Mouse (Mus musculus) heart, adult 8-10 months (tissue): Measurements from ENCODE around the gene Aldh3a1. TPM values are rescaled to one million over a fixed set of nuclear protein-coding genes. Genes with fewer than 3 reads are reported as not detected.
"Not testable (repeated sequence)": the region's sequence is repeated elsewhere in the genome, so short reads cannot be mapped to it uniquely, and the experiment has no call there.

Experiments used
- DNase-seq: peaks from one replicate; pipeline ENCODE4 v3.0.0; 2022; ENCODE audit warnings: low spot score
- total RNA-seq, 4 experiments: library from RNA; stranded (reverse); gene quantifications; 2 replicates each; pipeline ENCODE4 v1.2.4; 2022

Gene Aldh3a1
- total RNA-seq: 1 to 10 TPM; 1.2 to 1.8 (median 1.5) TPM

DNA sequence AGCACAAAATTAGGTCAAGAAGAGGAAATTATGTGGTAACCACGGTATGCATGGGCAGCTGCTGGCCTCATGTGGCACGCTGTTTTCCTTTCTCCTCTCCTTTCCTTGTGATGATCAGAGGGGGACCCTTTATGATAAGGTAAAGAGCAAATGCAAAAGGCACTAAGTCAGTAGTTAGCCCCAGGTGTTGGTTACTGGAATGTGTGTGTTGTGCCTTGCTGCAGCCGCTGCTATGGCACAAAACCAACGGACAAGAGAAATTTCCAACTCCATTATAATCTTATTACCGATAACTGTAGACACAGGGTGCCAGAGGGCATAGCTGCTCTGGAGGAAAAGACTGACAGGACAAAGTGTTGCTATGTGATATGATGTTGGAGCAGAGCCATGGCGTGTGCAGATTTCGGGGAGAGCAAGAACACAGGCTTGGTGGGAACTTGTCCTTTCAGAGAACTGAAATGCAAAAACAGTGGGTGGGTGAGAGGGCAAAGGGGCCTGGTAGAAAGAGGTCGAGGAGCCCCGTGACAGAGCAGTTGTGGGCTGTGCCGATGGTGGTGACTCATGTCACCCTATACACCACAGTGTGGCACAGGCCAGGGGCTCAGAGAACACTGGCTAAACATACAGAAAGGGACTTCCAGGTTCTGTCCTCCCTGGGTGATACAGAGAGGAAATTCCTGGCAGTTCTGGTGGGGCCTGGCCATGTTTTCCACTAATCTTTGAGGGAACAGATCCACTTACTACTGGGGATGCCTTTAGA lies at the start of gene Aldh3a1:
TSS of gene Aldh3a1 (plus strand) at position 51 of the 760 bp plus-strand sequence.
- DNase-seq: no peak

DNA sequence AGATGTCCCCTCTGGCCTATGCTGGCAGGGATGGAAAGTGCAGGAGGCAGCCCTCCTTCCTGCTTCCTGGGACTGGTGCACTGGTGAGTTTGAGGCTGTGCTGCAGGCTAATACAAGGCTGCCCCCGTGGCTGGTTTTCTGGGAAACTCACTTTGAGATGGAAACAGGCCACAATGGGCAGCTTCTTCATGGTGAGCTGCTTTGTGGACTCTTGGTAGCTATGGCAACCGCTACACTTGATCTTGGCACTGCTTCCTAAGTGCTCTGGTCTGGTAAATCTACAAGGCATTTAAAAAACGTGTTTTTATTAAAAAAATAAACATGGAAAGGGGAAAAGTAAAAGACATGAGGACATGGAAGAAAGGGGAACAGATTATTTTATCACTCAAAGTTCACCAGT lies 49.2 kb upstream of the Aldh3a1 start:
- no peak for DNase-seq

DNA sequence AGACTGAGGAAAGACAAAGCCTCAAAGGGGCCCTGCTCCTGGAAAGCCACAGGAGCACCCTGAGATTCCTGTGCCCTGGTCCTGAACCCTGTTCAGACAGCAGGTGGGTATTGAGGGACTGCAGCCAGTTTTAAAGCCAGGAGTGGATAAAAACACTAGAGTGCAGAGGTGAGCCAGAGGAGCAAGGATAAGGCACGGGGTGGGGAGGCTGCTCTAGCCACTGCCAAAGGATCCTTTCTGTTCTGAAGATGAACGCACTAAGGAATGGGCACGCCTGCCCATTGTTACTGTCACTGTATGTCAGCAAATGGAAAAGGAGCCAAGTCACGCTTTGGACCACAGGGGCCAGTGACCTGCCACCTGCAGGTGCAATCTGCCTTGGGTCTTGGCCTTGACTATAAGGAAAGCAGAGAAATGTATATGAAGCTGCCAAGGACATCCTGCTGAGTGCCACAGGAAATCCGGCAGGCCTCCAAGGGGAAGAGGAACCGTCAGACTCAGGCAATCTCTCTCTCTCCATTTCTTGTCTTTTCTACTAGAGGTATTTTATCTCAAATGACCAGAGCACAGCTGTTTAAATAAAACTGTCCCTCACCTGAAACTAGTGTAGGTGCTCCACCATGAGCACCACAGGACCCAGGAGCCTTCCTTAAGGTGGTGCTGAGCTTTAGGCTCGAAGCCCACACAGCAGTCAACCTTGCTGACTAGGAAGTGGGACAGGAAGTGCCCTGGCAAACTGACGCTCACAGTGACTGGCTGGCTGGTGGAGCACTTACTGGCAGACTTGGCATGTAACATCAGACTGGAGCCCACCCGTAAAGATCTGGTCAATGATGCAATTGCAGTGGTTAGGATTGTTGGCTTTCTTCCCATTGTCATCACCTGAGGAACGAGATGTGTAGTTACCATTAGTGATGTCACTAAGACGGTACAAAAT lies 47.3 kb upstream of the Aldh3a1 start:
- DNase-seq: no peak

DNA sequence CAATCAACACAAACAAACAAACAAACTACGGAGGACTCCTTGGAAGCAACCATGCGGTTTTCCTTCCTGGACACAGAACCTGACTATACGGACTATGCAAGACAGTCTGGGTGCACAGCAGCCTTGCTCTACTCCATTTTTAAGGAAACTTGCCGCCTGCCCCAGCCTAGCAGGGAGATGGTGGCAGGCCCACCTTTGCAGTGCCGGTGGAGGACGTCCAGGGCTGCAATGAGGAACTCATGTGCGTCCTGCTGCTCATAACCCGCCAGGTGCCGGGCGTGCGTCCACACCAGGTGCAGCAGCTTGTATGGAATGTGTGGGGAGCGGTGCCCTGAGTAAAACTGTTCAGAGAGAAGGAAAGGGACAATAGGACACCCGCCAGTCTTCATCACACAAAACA lies 46.2 kb upstream of the Aldh3a1 start:
- DNase-seq: no peak

DNA sequence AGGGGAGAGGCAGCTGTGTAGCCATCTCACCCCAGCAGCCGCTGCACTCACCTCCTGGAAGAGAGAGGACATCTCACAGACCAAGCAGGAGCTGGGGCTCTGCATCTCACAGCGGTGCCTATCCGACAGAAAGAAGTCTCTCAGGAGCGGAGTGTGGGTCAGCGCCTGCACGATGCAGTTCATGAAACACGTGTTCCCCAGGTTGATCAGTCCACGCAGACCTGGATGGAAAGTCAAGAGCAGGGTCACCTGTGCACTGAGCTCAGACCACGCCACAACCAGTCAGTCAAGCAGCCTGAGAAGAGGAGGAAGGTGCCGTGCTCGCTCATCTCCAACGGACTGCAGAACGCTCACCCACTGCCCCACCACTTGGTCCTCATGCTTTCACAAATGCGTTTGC lies 44.6 kb upstream of the Aldh3a1 start:
- DNase-seq: no peak

DNA sequence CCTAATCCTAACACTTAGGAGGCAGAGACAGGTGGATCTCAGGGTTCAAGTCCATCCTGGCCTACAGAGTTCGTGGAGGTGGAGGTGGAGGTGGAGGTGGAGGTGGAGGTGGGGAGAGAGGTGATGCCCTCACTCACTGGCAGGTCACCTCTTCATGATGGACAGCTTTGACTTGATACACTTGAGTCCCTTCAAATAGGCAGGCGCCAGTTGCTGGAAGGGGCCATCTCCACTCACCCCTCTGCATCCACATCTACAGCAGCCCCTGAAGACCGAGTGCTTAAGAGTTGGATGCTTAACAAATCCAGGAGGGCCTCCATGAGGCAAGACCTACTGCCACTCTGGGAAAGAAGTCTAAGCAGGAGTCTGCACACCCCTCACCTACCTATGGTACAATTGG lies 44.0 kb upstream of the Aldh3a1 start:
- DNase-seq: no peak

DNA sequence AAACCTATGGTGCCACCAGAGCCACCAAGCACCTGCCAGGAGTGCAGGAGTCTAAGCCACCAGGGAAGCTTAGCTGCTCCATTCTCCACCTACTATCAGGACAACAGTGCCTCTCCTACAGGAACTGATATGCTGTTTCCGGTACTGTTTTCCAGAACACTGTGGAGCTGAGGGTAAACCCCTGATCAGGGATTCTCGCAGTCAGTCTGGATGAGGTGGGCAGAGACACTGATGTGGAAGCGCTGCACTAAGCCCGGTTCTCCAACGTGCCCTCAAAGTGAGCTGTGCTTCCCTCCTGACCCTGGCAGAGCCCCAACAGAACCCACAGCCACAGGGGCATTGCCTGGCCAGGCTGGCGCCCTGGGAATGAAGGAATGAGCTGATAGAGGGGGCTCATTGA lies 43.0 kb upstream of the Aldh3a1 start:
- DNase-seq: no peak

DNA sequence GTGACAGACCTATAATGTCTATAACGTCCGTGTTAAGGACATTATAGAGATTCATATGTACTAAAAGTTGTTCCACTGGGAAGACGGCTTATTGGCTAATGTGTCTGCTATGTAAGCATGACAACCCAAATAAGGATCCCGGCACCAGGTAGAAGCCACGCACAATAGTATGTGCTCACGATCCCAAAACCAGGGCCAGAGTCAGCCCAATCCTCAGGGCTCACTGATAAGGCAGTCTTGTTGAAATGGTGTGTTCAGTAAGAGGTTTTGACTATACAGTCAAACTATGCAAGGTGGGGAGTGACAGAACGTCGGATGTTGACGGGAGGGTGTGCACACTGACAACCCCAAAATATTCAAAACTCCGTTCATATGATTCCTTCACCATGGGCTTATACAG lies 42.5 kb upstream of the Aldh3a1 start:
- no peak for DNase-seq

DNA sequence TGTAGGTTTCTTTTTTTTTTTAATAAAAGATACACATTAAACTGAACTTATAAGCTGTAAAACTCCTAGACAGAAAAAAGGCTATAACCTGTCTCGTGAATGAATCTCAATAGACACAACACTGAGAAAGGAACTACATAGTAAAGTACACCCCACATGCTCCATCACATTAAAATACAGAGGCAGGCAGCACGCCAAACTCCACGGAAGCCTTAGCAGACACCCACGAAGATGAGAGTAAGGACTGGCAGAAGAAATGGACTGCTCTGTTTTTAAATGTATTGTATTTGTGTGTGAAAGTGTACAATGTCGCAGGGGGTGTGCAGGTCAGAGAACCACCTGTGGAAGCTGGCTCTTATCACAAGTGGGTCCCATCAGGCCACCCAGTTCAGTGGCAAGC lies 37.2 kb upstream of the Aldh3a1 start:
- no peak for DNase-seq

DNA sequence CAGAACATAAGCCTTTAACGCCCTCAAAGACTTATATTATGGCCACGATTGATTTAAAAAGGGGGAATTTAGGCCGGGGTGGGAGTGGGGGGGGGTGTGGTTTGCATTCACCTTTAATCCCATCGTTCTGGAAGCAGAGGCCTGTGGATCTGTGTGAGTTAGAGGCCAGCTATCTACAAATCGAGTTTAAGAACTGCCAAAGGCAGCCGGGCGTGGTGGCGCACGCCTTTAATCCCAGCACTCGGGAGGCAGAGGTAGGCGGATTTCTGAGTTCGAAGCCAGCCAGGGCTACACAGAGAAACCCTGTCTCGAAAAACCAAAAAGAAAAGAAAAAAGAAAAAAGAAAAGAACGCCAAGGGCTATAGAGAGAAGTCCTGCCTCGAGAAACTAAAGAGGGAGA lies 33.9 kb upstream of the Aldh3a1 start:
- not testable (repeated sequence) for DNase-seq

DNA sequence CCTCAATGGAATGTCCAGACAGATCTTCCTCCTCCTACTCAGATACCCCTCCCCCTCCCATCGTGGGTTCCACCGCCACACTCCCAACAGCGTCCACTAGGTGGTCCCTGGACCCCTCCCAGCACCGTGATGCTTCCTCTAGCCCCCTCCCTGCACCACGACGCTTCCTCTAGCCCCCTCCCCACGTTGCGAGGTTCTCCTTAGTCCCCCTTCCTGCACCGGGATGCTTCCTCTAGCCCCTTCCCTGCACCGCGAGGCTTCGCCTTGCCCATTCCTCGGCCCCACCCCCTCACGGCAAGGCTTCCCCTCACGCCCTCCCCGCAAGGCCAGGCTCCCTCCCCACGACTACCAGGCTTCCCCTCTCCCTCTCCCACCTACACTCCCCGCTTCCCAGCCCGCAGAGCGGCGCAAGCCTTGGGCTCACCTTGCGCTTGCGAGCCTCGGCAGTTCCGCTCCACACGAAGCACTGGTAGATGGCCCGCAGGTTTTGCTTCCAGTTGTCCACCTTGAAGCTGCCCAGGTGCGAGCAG lies 33.0 kb upstream of the Aldh3a1 start:
- no peak for DNase-seq

DNA sequence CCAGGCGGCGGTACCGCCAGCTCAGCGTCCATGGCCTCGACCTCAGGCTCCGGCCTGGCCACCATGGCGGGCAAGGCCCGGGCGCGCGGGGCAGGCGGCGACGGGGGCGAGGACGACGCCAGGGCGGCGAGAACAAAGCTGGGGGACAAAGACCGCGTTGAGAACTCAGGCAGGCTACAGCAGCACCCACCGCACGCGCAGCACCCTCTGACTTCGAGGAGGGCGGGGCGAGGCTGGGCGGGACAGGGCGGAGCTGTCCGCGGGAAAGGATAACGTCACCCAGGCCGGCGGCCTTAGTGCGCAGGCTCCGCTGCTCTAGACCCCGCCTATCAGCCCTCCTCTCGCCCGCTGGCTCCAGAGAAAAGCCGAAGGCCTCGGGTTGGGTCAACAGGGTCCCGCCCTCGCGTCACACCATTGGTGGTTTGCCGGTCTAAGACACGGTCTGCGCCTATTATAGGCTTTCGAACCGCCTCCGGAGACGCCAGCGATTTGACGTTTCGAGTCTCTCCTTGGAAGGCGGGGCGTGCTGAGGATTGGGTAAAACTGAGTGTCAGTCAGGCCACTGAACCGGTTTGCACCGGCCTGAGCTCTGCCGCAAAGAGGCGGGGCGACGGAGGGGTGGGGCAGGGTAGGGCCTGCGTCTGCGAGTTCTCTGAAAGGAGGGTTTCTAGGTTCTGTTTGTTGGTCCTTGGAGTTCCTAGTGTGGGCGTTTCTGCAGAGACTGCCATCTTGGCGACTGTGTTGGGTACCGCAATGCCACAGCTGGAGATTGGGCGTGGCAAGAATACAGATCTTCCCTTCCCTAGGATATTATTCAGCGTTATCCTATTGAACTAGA lies 32.3 kb upstream of the Aldh3a1 start, which contains the start of gene Usp22:
TSS of gene Usp22 (minus strand) at position 235 of the 838 bp plus-strand sequence.
- peak; percentile 100 for DNase-seq

DNA sequence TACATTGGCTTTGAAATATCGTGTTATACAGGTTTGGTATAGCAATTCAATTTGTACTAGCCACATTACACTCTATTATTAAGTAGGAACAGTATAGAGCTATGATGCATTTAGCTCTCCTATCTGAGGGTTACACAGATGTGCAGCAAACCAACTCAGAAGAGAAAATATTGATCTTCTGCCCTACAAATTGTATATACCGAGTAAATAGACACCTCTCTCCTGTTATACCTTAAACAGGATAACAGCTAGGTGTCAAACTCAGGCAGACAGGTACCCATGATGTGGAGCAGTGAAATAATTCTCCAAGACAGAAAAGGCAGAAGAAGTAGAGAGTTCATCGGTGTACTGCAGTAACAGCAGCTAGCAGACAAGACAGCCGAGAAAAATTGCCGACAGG lies 31.6 kb upstream of the Aldh3a1 start:
- no peak for DNase-seq

DNA sequence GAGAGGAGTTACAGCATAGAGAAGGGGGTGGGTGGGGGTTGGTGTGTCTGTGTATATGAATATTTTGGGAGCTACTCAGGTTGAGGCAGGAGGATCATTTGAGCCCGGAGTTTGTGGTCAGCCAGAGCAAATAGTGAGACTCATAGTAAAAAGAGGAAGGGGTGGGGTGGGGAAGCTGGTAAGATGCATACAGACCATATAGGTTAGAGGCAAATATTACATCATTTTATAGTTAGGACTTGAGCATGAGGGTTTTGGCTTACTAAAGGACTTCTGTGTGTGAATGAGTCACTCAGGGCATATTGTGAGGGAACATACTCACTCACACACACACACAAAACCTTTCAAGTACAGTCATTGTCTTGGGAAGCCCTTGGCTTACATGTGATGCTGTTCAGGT lies 31.0 kb upstream of the Aldh3a1 start:
- DNase-seq: no peak

DNA sequence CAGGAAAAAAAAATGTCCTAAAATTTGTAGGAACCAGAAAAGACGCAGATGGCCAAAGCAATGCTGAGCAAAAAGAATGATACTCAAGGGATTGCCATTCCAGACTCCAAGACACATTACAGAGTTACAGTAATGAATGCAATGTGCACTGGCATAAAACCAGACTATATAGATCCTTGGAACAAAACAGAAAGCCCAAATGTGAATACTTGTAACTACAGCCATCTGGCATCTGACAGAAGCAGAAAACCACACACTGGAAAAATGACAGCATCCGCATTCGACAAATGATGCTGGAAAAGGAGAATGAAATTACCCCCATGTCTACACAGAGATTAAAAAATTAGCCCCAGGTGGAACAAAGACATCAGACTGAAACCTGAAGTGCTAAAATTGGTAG lies 27.0 kb upstream of the Aldh3a1 start:
- no peak for DNase-seq

DNA sequence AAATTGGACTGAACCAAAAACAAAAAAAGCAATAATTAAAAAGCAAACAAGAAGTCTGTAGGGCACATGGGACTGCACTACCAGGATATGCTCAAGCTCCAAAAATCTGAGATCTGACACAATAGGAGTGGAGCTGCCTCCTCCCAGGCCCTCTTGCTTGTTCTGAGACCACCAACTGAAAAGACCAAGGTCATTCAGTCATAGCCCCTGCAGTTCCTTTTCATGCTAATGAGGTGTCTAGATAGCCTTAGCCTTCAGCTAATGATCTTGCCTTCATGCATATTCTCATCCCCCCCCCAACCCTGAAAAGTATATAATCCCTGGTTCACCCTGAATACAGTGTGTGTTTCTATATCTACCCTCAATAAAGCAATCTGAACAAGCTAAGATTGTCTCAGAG lies 25.7 kb upstream of the Aldh3a1 start:
- no peak for DNase-seq

DNA sequence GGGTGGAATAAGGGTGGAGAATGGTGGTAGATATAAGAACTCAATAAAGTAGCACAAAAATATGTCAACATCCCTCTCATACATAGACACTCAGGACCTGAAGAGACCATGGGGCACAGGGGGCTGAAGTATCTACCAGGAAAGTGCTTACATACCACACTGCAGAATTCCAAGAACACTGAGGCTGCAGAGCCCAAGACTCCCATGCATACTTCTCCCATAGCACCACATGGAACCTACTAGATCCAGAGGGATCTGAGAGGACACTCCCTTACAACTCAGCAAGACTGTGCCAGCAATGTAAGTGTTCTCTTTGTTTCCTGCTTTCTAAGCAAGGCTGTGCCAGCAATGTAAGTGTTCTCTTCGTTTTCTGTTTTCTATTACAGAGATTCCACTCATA lies 23.5 kb upstream of the Aldh3a1 start:
- no peak for DNase-seq

DNA sequence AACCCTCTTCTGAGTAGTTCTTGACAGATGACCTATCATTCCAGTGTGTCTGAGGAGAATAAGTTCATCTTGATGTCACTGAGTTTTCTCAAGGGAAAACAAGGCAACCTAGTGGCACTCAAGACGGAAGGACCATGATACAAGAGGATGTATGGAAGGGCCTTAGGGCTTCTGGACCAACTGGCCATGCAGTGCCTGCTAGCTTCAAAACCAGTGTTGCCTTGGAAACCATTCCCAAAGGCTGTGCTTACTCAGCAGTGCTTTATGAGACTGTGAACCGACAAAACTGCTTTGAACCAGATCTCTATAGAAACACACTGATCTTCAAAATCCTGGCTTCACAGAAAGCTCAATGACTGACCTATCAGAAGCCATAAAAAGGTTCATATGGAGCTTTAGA lies 16.6 kb upstream of the Aldh3a1 start:
- no peak for DNase-seq

DNA sequence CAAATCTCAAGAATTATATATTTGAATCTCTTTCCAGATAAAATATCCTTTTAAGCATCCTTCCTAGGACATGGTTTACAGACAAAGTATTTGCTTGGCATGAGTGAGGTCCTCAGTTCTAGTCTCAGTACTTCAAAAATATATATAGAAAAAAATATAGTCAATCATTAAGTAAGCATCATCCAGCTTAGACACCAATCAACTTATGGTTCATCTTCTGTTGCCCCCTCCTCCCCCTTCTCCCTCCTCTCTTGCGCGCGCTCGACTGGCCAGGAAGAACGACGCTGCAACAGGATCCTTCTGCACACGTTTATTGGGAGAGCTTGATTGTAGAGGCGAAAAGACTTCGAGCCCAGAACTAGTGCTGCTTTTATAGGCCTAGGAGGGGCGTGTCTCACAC lies 15.2 kb upstream of the Aldh3a1 start:
- not testable (repeated sequence) for DNase-seq

DNA sequence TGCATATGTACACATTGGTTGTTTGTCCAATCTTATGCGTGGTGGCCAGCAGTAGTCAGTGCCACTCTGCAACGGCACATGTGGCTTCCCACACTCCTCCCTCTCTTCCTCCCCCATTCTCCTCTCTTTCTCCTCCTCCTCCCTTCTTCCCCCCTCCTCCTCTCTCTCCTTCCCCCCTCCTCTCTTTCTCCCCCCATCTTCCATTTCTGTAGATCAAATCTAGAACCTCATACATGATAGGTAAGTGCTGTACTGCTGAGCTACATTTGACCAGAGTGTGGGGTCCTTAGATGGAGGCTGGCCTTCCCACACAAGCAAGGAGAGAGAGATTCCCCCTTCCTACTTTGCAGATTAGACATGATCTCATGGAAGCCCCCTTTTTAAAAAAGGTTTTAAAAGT lies 14.6 kb upstream of the Aldh3a1 start:
- DNase-seq: no peak

DNA sequence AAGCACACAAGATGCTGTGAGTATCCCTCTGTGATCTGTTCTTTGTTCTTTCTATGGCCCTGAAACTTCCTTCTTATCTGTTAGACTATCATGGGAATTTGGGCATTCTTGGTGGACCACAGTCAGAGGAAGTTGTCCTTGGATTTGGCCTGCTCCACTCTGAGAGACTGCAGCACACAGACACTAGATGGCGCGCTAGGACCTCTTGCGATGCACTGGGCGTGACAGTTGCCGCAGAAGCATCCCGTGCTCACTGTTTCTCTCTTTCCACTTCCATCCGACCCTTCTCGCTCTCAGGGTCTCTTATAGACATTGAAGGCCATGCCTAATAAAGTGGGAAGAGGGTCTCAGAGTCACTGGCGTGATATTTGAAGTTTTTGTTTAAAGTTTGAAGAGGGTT lies 13.9 kb upstream of the Aldh3a1 start:
- peak; percentile 77 for DNase-seq
